Mouse (Mus musculus) induced T-regulatory cell, adult 2 months (primary cell): ENCODE results near the gene Pla2g15.

Experiments
- DNase-seq: peaks from one replicate; pipeline ENCODE4 v3.0.0-alpha.2; 2012; ENCODE audit warnings: low read depth

The Pla2g15 gene

GRCm38 (mm10) chr8:106149801-106150652 is at the start of gene Pla2g15:
Pla2g15 (plus strand) TSS chr8:106150399.
- DNase-seq: peak; percentile 95

- DNase-seq: no peak
Measured at GRCm38 (mm10) chr8:106102321-106102720, 47.9 kb upstream of the Pla2g15 start.

- DNase-seq: no peak
Measured at GRCm38 (mm10) chr8:106103888-106104287, 46.3 kb upstream of the Pla2g15 start.

- no peak for DNase-seq
Measured at GRCm38 (mm10) chr8:106106193-106106592, 44.0 kb upstream of the Pla2g15 start.

- DNase-seq: no peak
Measured at GRCm38 (mm10) chr8:106108080-106108479, 42.1 kb upstream of the Pla2g15 start.

GRCm38 (mm10) chr8:106108729-106109128 is 41.5 kb upstream of the Pla2g15 start:
- DNase-seq: no peak

- DNase-seq: no peak
Measured at GRCm38 (mm10) chr8:106112041-106112440, 38.2 kb upstream of the Pla2g15 start.

- DNase-seq: no peak
Measured at GRCm38 (mm10) chr8:106112514-106112913, 37.7 kb upstream of the Pla2g15 start.

- DNase-seq: peak; percentile 79
Measured at GRCm38 (mm10) chr8:106115897-106116296, 34.3 kb upstream of the Pla2g15 start.

- no peak for DNase-seq
Measured at GRCm38 (mm10) chr8:106123443-106123842, 26.8 kb upstream of the Pla2g15 start.

- DNase-seq: no peak
Measured at GRCm38 (mm10) chr8:106126055-106126454, 24.1 kb upstream of the Pla2g15 start.

- no peak for DNase-seq
Measured at GRCm38 (mm10) chr8:106127054-106127453, 23.1 kb upstream of the Pla2g15 start.

GRCm38 (mm10) chr8:106127882-106128410 is 22.3 kb upstream of the Pla2g15 start:
- no peak for DNase-seq

- no peak for DNase-seq
Measured at GRCm38 (mm10) chr8:106129232-106129930, 20.8 kb upstream of the Pla2g15 start.

- DNase-seq: no peak
Measured at GRCm38 (mm10) chr8:106129997-106130396, 20.2 kb upstream of the Pla2g15 start.

GRCm38 (mm10) chr8:106130505-106130904 is 19.7 kb upstream of the Pla2g15 start:
- no peak for DNase-seq

- no peak for DNase-seq
Measured at GRCm38 (mm10) chr8:106131021-106131420, 19.2 kb upstream of the Pla2g15 start.

- DNase-seq: no peak
Measured at GRCm38 (mm10) chr8:106131488-106132222, 18.5 kb upstream of the Pla2g15 start.

- no peak for DNase-seq
Measured at GRCm38 (mm10) chr8:106132356-106132755, 17.8 kb upstream of the Pla2g15 start.

- peak; percentile 43 for DNase-seq
Measured at GRCm38 (mm10) chr8:106133526-106133925, 16.7 kb upstream of the Pla2g15 start.

- peak; percentile 31 for DNase-seq
Measured at GRCm38 (mm10) chr8:106133946-106134345, 16.3 kb upstream of the Pla2g15 start.
